Mouse (Mus musculus) lung, embryonic 16.5 days (tissue): ENCODE results near the gene Rab3c. TPM values are rescaled to one million over a fixed set of nuclear protein-coding genes. Genes with fewer than 3 reads are reported as not detected.
A peak's percentile ranks its signal among the peaks of the same experiment; 100 is the strongest.

Experiments
- ATAC-seq: fragments of 200-750 bp; cut with Nextera tagmentation; 2 replicates; pipeline ENCODE4 v1.8.0; 2017; ENCODE audit warnings: low read depth, mild to moderate bottlenecking, moderate library complexity
- H3K27ac ChIP-seq: fragments of 300-500 bp; sonication (generic); 2 replicates; pipeline ENCODE4 v1.5.1; 2014; ENCODE audit warnings: mild to moderate bottlenecking, control low read depth, low read length
- H3K27me3 ChIP-seq: fragments of 300-500 bp; sonication (generic); 2 replicates; pipeline ENCODE4 v1.6.1; 2014; ENCODE audit warnings: low read depth, low read length, mixed read lengths; ENCODE audit not compliant: control insufficient read depth, insufficient read depth
- H3K36me3 ChIP-seq: fragments of 300-500 bp; sonication (generic); 2 replicates; pipeline ENCODE4 v1.6.1; 2014; ENCODE audit warnings: low read length; ENCODE audit not compliant: control insufficient read depth, insufficient read depth
- H3K4me1 ChIP-seq: fragments of 300-500 bp; sonication (generic); replicated peaks from 2 replicates; pipeline ENCODE4 v1.6.1; 2014; ENCODE audit warnings: low read length, mixed read lengths; ENCODE audit not compliant: control insufficient read depth, insufficient read depth
- H3K4me2 ChIP-seq: fragments of 300-500 bp; sonication (generic); 2 replicates; pipeline ENCODE4 v1.6.1; 2014; ENCODE audit warnings: low read depth, low read length, control low read depth
- H3K4me3 ChIP-seq: fragments of 300-500 bp; sonication (generic); 2 replicates; pipeline ENCODE4 v1.5.1; 2014; ENCODE audit warnings: mild to moderate bottlenecking, low read length, control low read depth
- H3K9ac ChIP-seq: fragments of 300-500 bp; sonication (generic); 2 replicates; pipeline ENCODE4 v1.6.1; 2014; ENCODE audit warnings: low read length, control low read depth
- H3K9me3 ChIP-seq: fragments of 300-500 bp; sonication (generic); 2 replicates; pipeline ENCODE4 v1.6.1; 2016; ENCODE audit warnings: low read length; ENCODE audit not compliant: control insufficient read depth
- WGBS: fragments of 180-500 bp; shearing (Covaris S2); extraction: QIAGEN DNeasy Blood & Tissue Kit; methylation state at CpG from one replicate; pipeline ENCODE4 v1.1.7; 2014; 5-methylcytosine and 5-hydroxymethylcytosine counted together
- polyA plus RNA-seq: library from polyadenylated mRNA; unstranded; fragments of >200 nt; fragmentation: Nextera tagmentation; extraction: Ambion mirVana; gene quantifications from 2 replicates; pipeline ENCODE4 v1.2.1, GENCODE M21; 2015

Gene Rab3c
- polyA plus RNA-seq, 1 experiment from 2014 or later = 2.4 TPM

- no peaks in the 10 kb centered on the region for H3K36me3 ChIP-seq
- H3K4me2 ChIP-seq = no peak overlapping the region
- no peak overlapping the region for H3K9ac ChIP-seq
- H3K9me3 ChIP-seq = no peaks in the 10 kb centered on the region
- H3K4me1 ChIP-seq = peaks cover 3% of the 10 kb centered on the region
- no peak overlapping the region for H3K27ac ChIP-seq
- 75% methylated on average over 3 of the region's 3 CpGs for WGBS
- ATAC-seq = no peak
- no peaks in the 10 kb centered on the region for H3K27me3 ChIP-seq
- H3K4me3 ChIP-seq = no peak overlapping the region
Measured at GRCm38 (mm10) chr13:110275471-110275870, 5.3 kb downstream of the Rab3c start.

GRCm38 (mm10) chr13:110260649-110261048, 20.1 kb downstream of the Rab3c start:
- ATAC-seq = no peak
- H3K27me3 ChIP-seq = no peaks in the 10 kb centered on the region
- WGBS = 69% methylated on average over 1 of the region's 1 CpGs

GRCm38 (mm10) chr13:110251453-110251852, 29.3 kb downstream of the Rab3c start:
- no peaks in the 10 kb centered on the region for H3K9me3 ChIP-seq
- ATAC-seq = no peak
- 54% methylated on average over 5 of the region's 5 CpGs for WGBS
- H3K36me3 ChIP-seq = no peaks in the 10 kb centered on the region
- no peak overlapping the region for H3K9ac ChIP-seq
- H3K4me1 ChIP-seq = no peaks in the 10 kb centered on the region
- no peaks in the 10 kb centered on the region for H3K27me3 ChIP-seq
- H3K27ac ChIP-seq = no peak overlapping the region
- H3K4me2 ChIP-seq = no peak overlapping the region
- H3K4me3 ChIP-seq = no peak overlapping the region

More at GRCm38 (mm10) chr13:110260649-110261048, 20.1 kb downstream of the Rab3c start:
- H3K27ac ChIP-seq = no peak overlapping the region
- no peaks in the 10 kb centered on the region for H3K4me1 ChIP-seq
- H3K9me3 ChIP-seq = no peaks in the 10 kb centered on the region
- H3K9ac ChIP-seq = no peak overlapping the region
- H3K4me3 ChIP-seq = no peak overlapping the region
- no peaks in the 10 kb centered on the region for H3K36me3 ChIP-seq
- no peak overlapping the region for H3K4me2 ChIP-seq

GRCm38 (mm10) chr13:110248481-110248880, 32.3 kb downstream of the Rab3c start:
- Histone ChIP-seq H3K9me3 (no peaks in the 10 kb centered on the region), H3K36me3 (no peaks in the 10 kb centered on the region), H3K4me3 (no peak overlapping the region), H3K27me3 (no peaks in the 10 kb centered on the region), H3K9ac (no peak overlapping the region), H3K4me1 (no peaks in the 10 kb centered on the region), H3K27ac (no peak overlapping the region), H3K4me2 (no peak overlapping the region)
- ATAC-seq = no peak
- 70% methylated on average over 2 of the region's 2 CpGs for WGBS

- no peak overlapping the region for H3K4me3 ChIP-seq
- 36% methylated on average over 3 of the region's 3 CpGs for WGBS
- H3K9me3 ChIP-seq = no peaks in the 10 kb centered on the region
- no peak overlapping the region for H3K27ac ChIP-seq
- peaks cover 8% of the 10 kb centered on the region for H3K4me1 ChIP-seq
- H3K4me2 ChIP-seq = no peak overlapping the region
- H3K27me3 ChIP-seq = no peaks in the 10 kb centered on the region
- no peak overlapping the region for H3K9ac ChIP-seq
- no peak for ATAC-seq
- no peaks in the 10 kb centered on the region for H3K36me3 ChIP-seq
Measured at GRCm38 (mm10) chr13:110238970-110239369, 41.8 kb downstream of the Rab3c start.

- Histone ChIP-seq H3K9ac (no peak overlapping the region), H3K36me3 (no peaks in the 10 kb centered on the region), H3K27me3 (no peaks in the 10 kb centered on the region), H3K9me3 (no peaks in the 10 kb centered on the region), H3K27ac (no peak overlapping the region; the same call in 1 of the 2 replicates), H3K4me2 (peak overlapping the region; percentile 12), H3K4me1 (peaks cover 8% of the 10 kb centered on the region), H3K4me3 (no peak overlapping the region)
- ATAC-seq = peak; percentile 89
- 7% methylated on average over 10 of the region's 10 CpGs for WGBS
Measured at GRCm38 (mm10) chr13:110237209-110237935, 43.4 kb downstream of the Rab3c start.

- Histone ChIP-seq H3K9ac (no peak overlapping the region), H3K4me3 (no peak overlapping the region), H3K9me3 (no peaks in the 10 kb centered on the region), H3K27me3 (no peaks in the 10 kb centered on the region), H3K27ac (no peak overlapping the region), H3K4me1 (peaks cover 8% of the 10 kb centered on the region), H3K36me3 (no peaks in the 10 kb centered on the region), H3K4me2 (no peak overlapping the region)
- no peak for ATAC-seq
- 92% methylated on average over 5 of the region's 5 CpGs for WGBS
Measured at GRCm38 (mm10) chr13:110233364-110233763, 47.4 kb downstream of the Rab3c start.

- ATAC-seq = no peak
Measured at GRCm38 (mm10) chr13:110231086-110231688, 49.6 kb downstream of the Rab3c start.

GRCm38 (mm10) chr13:110230046-110230445, 50.8 kb downstream of the Rab3c start:
- no peaks in the 10 kb centered on the region for H3K36me3 ChIP-seq
- no peaks in the 10 kb centered on the region for H3K4me1 ChIP-seq
- no peak overlapping the region for H3K4me3 ChIP-seq
- whole genome bisulfite sequencing = 78% methylated on average over 4 of the region's 4 CpGs
- no peak overlapping the region for H3K4me2 ChIP-seq
- H3K27me3 ChIP-seq = no peaks in the 10 kb centered on the region
- no peaks in the 10 kb centered on the region for H3K9me3 ChIP-seq
- no peak for ATAC-seq
- no peak overlapping the region for H3K9ac ChIP-seq
- no peak overlapping the region for H3K27ac ChIP-seq

More at GRCm38 (mm10) chr13:110231086-110231688, 49.6 kb downstream of the Rab3c start:
- Histone ChIP-seq H3K9me3 (no peaks in the 10 kb centered on the region), H3K36me3 (no peaks in the 10 kb centered on the region), H3K9ac (no peak overlapping the region), H3K4me1 (no peaks in the 10 kb centered on the region), H3K27me3 (no peaks in the 10 kb centered on the region), H3K4me2 (no peak overlapping the region), H3K27ac (no peak overlapping the region), H3K4me3 (no peak overlapping the region)
- 38% methylated on average over 5 of the region's 5 CpGs for WGBS
